Mouse (Mus musculus): ENCODE measurements around the gene Tapt1.
"Not testable (repeated sequence)": the region's sequence is repeated elsewhere in the genome, so short reads cannot be mapped to it uniquely, and the experiment has no call there.

Gene Tapt1

DNA sequence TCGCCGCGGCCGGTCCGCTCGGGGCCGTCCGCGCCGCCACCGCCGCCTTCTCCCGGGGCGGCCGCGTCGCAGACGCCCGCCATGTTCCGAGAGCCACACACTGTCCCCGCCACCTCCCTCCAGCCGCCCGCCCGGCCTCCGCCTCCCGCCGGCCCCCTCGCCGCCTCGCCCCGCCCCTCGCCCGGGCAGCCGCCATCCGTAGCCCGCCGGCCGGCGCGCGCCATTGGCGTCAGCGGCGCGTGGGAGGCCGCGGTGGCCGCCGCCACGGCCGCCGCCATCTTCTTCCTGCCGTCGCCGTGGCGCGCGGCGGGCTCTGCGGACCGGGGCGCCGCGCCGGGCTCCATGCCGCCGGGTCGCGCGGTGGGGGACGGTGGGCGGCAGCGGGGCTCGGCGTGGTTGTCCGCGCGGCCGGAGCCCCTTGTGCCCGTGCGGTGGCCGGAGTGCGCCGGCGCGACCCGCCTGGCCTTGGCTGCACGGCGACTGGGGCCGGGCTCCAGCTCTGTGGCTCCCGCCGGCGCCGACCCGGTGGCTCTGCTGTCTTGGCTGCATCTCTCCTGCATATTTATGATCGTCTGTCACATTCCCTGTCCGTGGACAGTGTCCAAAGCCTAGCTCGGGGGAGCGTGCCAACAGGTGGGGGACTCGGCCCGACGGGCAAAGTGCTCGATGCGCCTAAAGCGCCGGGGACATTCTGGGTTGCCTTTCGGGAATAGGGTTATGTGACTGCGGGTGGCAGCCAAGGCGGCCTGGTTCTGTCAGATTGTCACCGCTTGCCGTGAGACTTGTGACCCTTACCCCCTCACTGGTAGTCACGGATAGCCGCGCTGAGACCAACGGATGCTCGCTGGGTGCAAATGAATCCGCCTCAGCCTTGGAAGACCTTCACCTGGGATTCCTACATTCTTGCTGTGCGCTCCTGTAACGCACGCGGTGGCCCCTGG is at the start of gene Tapt1:
Gene Tapt1, minus strand, starts transcription at position 106 of the 941 bp plus-strand sequence.
- peak; percentile 81 for DNase-seq

- no peak for DNase-seq
Observed at GRCm38 (mm10) chr5:44271564-44271963, 45.1 kb upstream of the Tapt1 start.

DNA sequence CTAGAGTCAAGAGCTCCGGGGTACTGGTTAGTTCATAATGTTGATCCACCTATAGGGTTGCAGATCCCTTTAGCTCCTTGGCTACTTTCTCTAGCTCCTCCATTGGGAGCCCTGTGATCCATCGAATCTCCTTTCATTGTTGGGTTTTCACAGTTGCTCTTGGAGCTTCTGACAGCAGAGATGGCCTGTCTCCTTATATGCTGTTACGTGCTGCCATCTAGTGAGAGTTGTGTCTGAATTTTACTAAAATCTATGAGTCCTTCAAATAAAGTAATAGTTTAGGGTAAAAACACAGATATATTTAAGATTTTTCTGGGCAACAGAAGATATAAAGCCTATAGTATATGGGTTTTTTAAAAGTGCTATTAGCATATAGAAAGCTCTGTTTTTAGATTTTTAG is 42.1 kb upstream of the Tapt1 start:
- not testable (repeated sequence) for DNase-seq

DNA sequence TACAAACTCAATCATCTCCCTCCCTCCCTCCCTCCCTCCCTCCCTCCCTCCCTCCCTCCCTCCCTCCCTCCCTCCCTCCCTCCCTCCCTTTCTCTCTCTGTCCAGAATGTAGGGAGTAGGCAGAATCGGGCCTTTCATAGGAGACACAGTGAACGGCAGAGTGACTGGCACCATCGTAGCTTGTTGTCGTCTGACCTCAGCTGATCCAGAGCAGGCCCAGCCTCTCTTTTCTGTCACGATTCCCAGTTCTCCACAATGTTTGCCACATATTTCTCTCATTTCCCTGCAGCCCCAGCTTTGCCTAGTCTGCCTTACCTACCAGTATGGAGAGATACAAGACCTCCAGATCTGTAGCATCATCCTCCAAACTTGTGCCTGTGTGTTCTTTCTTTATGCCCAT is 35.3 kb upstream of the Tapt1 start:
- no peak for DNase-seq

DNA sequence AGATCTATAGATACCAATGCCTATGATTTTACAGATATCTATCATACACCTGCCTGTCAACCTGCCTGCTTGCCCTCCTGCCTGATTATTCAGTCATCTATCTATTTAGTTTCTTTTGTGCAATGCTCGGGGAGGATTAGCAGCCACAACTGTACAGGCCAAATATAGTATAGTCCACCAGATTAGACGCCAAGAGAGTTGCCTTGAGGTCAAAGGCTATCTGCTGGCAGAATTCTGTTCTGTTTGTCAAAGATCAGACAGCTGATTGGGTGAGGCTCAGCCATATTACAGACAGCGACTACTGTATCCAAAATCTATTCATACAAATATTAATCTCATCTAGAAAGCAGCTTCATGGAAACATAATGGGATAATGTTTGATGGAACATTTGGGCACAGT is 34.7 kb upstream of the Tapt1 start:
- DNase-seq: no peak

DNA sequence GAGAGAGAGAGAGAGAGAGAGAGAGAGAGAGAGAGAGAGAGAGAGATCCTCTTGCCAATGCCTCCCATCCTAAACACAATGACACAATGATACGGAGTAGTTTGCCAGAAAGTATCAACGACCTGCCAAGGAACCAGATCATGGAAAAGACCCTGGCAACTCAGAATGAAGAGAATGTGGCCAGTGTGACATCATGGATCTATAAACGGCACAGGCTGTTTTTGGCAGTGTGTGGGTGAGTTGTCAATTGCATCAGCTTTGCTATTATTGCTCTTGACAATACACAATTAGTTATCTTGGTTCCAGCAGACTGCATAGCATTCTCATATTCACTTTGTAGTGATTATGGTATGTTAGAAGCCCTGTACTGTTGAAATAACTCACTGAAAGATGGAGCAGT is 33.3 kb upstream of the Tapt1 start:
- no peak for DNase-seq

DNA sequence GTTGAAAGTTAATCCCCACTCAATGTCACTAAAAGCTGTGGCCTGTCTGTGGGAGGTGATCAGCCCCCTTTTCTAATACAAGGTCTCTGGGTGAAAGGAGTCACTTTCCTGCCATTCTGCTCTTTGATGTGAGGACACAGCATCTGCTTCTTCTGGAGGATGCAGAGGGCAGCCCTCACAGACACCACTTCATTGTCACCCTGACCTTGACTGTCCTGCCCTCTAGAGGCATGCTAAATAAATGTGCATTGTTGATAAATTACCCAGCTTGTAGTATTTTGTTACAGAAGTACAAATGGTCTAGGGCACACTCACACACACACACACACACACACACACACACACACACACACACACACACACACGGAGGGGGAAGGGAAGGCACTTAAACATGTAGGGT is 31.7 kb upstream of the Tapt1 start:
- DNase-seq: no peak

DNA sequence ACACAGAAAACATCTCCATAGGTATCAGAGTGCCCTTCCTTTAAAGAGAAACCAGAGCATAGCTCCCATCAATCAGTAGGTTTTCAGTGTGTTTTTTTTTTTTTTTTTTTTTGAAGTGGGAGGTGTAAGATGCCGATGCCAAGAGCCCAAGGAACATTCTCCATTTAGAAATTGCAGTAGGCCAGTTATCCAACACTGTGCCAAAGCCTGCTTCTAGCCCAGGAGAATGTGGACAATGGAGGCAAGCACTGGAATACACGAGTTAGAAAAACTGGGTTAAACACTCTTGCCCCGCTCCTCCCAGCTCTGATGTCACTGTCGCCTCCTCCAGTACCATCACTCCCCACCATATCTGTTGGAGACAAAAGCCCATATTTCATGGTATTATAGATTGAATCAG is 31.0 kb upstream of the Tapt1 start:
- no peak for DNase-seq

- no peak for DNase-seq
Observed at GRCm38 (mm10) chr5:44256512-44256911, 30.1 kb upstream of the Tapt1 start.

- no peak for DNase-seq
Observed at GRCm38 (mm10) chr5:44255756-44256398, 29.5 kb upstream of the Tapt1 start.

DNA sequence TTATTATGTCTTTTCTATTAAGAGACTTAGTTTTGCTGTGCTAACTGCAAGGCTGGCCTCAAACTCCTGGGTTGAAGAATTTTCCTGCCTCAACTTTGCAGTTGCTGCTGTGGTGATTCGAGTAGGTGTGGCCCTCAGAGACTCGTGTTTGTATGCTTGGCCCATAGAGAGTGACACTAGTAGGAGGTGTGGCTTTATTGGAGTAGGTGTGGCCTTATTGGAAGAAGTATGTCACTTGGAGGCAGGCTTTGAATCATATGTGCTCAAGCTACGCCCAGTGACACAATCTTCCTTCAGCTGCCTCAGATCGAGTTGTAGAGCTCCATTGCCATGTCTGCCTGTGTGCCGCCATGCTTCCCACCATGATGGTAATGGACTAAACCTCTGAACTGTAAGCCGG is 27.0 kb upstream of the Tapt1 start:
- DNase-seq: no peak

DNA sequence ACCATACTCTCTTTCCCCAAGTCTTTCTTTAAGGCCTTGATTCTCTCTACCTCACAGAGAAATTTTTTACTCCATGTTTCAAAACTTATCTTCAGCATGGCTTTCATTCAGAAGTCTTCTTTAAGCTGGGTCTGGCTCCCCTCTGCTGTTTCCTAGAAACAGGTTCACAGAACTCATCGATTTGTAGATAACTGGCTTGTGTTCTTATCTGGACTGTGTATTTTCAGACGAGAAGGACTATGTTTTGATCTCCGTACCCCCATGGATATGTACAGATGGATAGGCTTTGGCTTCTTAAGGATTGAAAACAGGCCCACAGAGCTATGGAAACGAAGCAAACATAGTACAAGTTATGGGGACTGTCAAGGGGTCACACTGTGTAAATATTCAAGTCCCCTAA is 26.0 kb upstream of the Tapt1 start:
- no peak for DNase-seq

DNA sequence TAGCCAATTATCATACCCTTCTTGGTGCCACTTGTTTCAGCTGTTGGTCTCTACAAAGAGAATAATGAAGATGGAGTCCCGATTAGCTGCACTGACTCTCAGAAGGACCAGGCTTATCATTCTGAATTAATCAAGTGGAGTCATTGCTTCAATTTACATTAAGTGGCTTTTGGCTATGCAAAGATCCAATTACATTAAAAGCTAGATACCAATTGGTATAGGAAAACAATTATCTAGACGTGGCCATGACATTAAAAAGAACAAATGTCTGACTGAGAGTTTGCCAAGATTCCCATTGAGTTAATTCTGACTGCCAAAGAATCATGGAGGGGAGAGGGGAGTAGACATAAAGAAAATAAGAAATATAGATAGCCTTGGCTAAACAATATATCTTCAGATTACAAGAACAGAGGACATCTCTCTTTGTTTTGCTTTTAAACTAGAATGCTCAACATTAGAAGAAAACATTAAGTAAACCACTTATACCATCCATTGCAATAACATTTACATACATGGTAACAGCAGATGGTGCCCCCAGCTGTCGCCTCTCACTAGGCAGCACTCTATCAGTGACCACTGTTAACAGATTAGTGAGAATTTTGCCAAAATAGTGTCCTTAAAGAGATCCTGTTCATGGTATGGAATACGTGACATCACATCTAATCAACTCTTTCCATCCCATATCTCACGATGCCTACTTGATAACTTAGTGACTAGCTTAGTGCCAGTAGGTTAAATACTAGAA is 24.0 kb upstream of the Tapt1 start:
- DNase-seq: no peak

- no peak for DNase-seq
Observed at GRCm38 (mm10) chr5:44249363-44249762, 22.9 kb upstream of the Tapt1 start.

GRCm38 (mm10) chr5:44246493-44247217 is 20.2 kb upstream of the Tapt1 start:
- no peak for DNase-seq

DNA sequence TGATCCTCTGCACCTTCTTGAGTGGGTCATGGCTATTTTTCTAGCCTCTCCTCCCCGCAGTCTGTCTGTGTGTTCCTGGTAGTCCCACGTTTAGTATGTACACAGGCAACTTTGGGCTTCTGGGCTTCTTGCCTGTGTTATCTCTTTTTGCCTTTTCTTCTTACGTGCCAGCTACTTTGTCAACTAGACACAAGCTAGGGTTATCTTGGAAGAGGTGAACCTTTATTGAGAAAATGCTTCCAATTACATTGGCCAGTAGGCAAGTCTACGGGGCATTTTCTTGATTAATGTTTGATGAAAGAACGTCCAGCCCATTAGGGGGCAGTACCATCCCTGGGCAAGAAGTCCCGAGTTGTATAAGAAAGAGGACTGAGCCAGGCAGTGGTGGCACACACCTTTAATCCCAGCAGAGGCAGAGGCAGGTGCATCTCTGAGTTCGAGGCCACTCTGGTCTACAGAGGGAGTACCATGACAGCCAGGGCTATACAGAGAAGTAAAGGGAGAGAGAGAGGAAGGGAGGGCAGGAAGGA is 18.5 kb upstream of the Tapt1 start:
- DNase-seq: peak; percentile 25

DNA sequence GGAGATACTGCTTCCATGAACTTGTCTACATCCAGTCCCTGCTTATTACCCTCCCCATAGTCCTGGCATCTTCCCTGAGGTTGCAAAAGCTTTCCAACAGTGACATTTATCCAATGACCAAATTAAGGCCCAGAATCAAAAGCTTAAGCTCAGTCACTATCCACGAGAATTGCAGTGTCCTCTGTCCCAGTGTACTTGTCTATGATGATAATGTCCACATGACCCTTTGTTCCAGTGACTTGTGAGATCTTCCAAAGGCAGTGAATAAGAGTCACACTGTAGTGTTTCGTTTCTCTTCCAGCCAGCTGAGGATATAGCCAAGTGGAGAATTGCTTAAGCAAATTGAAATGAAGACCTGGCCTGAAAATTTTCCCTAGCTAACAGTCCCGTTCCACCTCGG is 16.4 kb upstream of the Tapt1 start:
- no peak for DNase-seq

GRCm38 (mm10) chr5:44241726-44242125 is 15.3 kb upstream of the Tapt1 start:
- no peak for DNase-seq

- DNase-seq: peak; percentile 72
Observed at GRCm38 (mm10) chr5:44239187-44240136, 13.0 kb upstream of the Tapt1 start.

GRCm38 (mm10) chr5:44238201-44238600 is 11.8 kb upstream of the Tapt1 start:
- no peak for DNase-seq

GRCm38 (mm10) chr5:44234606-44235005 is 8.2 kb upstream of the Tapt1 start:
- DNase-seq: no peak
